Mouse (Mus musculus): Measurements from ENCODE around the gene Prcp. TPM values are rescaled to one million over a fixed set of nuclear protein-coding genes. Genes with fewer than 3 reads are reported as not detected.

Gene Prcp
- 20.3 and 26.9 TPM in 2 replicates for total RNA-seq (2021)
- long read RNA-seq, experiment 1, transcript Prcp-201 (9 exons, 2,967 nt) = major isoform, 21 of 23 reads
- long read RNA-seq, experiment 1, partial matches to known transcripts = 0 of 23 reads
- long read RNA-seq, experiment 1, other reads (novel, unspliced or antisense) = 1 of 23 reads
- long read RNA-seq, experiment 2, transcript Prcp-201 (9 exons, 2,967 nt) = major isoform, 8 of 13 reads
- long read RNA-seq, experiment 2, partial matches to known transcripts = 2 of 13 reads
- long read RNA-seq, experiment 2, other reads (novel, unspliced or antisense) = 3 of 13 reads

DNA sequence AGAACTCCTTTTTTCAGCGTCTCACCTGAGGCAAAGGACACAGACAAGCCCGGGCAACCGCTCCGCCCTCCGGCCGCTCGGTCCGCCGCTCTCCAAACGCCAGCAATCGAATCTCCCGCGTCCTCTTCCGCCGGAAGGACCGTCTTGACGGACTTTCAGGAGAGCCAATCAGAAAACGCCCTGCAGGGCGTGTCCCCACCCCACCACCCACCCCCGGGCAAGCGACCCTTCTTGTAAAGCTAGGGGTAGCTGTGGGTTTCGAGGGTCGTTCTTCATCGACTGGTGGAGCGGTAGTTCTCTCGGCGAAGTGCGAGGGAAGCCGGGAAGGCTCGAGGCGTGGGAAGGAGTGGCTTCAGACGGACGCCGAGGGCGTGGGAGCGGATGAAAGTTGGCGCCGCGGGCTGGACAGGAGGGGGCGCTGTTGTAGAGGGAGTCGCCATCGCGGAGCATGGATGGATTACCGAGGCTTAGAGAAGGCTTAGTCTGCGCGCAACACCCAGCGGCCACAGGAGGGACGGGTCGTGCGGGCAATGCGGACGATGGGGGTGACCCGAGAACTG is at the start of gene Prcp, which contains the start of gene Ddias:
TSS of gene Prcp (plus strand) at position 355 of the 560 bp plus-strand sequence.
TSS of gene Ddias (minus strand) at position 132 of the 560 bp plus-strand sequence.
- peak; percentile 97 for DNase-seq

DNA sequence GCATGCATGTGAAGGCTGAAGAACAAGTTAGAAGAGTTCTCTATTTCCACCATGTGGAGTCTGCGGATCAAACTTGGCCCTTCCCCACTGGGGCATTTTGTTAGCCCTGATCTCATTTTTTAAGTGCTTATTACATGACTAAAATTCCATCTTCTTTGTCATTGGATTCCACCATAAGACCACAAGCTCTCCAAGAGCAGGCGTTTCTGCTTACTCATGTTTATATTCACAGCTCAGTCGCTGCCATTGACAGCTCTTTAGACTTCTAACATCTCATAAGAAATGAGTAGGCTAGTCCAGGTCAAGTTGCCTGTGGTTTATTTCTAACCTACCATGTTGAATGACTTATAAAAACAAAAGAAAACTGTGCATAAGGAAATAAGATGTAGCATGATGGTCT is 48.0 kb upstream of the Prcp start:
- DNase-seq = no peak

DNA sequence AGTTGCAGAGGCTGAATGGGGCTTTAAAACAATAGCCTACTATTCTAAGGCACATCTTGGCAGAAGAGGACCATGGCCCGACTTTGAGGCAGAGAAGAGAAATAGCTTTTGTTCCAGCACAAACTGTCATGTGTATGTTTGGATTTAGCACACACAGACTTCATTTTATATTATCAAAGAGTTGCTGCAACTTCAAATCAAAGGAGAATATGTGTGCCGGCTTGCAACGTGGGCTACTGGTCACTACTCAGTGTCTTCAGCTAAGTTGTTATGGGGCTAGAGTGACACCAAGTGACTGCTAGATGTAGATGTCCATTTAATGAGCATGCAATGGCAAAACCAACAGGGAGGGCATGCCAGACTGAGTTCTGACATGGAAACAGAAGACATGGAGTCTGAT is 46.3 kb upstream of the Prcp start:
- DNase-seq = no peak

DNA sequence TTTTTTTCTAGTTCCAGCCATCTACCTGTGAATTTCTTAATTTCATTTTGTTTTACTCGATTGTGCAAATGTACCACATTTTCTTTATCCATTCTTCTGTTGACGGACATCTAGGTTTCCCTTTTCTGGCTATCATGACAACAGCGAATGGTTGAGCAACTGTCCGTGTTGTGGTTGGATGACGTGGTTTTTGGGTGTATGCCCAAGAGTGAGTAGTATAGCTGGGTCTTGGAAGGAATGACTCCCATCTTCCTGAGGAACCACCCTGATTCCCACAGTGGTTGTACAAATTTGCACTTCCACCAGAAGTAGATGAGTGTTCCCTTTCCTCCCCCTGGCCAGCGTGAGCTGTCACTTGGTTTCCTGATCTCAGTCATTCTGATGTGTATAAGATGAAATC is 41.9 kb upstream of the Prcp start:
- DNase-seq = no peak

DNA sequence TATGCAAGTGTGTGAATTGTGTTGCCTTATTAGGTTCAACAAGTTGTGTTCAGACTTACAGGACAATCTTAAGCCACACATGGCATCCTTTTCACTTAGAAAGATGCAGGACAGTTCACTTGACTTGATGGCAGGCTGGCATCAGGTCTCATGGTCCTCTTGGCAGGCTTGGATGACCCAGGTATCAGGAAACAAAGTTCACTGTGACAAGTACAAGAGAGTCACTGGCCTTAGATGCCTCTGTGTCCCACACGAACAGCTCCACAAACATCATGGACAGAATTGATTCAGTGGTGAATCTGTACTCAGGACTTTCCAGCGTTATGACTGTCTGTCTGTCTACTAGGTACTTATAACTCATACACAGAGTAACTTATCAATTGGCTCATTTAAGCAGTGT is 39.9 kb upstream of the Prcp start:
- no peak for DNase-seq

DNA sequence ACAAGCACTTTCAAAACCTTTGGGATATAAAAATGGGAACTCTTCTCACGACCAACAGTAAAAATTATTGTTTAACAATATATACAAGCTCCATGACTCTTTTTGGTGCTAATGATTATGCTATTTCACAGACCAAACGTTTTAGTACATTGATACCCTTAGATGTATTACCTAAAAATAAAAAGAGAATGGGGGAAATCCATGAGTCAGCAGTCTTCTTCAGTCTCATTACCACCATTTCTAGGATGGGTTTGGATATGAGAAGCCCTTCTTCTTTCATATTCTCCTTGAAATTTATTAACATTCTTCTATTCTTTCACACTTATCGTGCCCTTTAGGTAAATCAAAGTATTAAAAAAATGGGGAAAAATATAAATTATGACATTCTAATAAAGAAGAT is 37.8 kb upstream of the Prcp start:
- DNase-seq = no peak

DNA sequence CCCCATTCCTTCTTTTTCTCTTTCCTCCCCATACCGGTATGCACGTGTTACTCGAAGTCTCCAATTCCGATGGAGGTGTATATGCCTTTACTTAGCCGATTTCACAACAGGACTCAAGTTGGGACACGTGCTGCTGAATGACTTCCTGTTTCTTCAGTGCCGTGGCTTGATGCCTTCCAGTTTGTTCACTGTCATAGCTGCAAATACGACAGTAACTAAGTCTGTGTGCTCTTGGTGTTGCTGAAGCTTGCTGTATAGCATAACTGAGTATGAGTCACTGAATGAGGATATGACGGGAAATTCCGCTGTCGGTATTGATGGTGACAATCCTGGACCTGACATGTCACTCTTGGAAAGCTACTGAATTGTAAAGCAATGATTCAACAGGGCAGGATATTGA is 37.0 kb upstream of the Prcp start:
- no peak for DNase-seq

DNA sequence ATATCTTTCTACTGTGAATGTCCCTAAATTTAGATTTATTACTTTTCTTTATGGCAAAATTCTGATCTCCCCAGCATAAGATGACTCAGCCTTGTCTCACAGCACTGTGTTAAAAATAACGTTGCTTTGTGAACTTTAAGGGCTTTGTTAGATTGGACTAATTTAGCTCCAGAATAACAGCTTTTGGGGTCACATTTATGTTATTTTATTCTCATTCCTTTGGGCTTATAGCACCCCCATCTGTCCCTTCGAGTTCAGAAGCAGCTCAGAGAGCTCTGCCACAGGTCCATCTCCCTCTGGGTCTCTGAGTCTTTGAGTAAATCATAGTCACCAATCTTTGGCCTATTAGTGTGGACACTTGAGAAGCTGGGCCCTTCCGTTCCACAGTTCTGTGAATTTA is 36.4 kb upstream of the Prcp start:
- DNase-seq = no peak

DNA sequence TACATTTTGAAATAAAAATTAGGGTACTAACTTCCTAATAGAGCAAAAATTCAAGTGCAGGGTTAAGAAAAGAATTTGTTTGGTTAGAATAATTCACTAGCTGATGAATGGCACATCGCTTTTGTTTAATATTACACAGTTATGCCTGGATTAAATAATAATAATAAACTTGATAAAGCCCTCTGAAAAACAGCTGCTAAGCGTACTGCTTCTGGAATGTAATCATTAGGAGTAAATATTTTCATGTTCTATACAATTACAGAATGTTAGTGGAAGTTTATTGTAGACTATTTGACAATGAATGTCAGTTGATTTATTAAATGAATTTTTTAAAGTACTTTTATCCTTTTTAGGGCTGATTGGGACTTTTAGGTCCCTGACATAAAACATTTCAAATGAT is 32.0 kb upstream of the Prcp start:
- no peak for DNase-seq

DNA sequence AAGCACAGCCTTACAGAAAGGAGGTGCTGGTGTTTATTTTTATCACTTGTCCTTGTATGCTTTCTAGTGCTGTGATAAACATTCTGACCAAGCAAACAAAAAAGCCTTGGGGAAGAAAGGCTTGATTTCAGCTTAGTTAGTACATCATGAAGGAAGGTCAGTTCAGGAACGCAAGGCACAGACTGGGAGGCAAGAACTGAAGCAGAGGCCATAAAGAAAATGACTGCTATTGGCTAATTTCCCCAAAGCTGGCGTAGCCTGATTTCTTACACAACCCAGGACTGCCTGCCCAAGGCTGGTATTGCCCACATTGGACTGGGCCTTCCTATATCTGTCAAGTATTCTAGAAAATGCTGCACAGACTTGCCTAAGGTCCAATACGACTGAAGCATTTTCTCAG is 26.0 kb upstream of the Prcp start:
- peak; percentile 23 for DNase-seq

DNA sequence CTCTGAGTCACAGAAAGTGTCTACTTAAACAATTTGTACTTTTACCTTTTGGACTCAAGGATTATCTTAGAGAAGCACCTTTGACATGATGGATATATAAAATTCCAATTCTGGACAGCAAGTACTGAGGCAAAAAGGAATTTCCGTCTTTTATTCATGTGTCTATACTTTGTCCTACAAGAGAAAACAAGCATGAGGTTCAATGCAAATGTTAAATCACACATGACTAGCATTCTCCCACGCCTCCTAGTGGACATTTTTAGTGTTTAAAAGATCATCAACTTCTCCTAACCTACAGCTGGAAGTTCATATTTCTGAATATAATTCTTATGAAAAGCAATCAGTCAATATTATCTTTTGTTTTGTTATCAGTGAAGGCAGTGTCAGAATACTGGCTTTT is 7.7 kb upstream of the Prcp start:
- no peak for DNase-seq

DNA sequence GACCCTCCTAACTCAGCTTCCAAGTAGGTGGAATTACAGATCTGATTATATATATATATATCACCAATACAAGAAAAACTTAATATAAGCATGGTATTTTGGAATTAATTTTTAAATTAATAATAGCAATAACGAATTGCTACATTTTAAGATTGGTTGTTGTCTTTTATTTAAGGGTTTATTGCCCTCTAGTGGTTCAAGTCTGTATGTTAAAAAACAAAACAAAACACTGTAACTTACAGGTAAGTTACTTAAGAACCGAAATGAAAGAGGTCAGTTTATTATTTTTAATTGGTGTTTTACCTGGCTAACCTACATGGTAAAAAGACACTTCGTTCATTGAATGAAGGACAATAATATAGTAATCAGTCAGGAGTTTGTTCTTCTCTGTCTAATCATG is 4.1 kb upstream of the Prcp start:
- DNase-seq = no peak

DNA sequence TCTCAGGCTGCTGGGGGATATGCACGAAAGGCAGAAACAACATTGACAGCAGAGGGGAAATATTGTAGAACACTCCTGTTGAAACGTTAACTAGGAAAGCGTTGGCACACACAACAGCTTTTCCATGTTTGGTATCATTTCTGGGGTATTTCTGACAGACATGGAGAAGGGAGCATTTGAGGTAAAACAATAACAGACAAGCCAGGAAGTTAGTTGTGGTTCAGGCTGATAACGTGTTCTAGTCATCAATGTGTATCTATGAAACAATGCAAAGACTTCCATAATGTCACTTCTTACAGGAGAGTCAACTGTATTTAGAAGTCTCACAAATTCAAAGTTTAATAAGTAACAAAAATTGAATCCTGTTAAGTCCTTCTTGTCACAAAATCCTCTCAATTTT is 2.7 kb upstream of the Prcp start:
- DNase-seq = no peak

DNA sequence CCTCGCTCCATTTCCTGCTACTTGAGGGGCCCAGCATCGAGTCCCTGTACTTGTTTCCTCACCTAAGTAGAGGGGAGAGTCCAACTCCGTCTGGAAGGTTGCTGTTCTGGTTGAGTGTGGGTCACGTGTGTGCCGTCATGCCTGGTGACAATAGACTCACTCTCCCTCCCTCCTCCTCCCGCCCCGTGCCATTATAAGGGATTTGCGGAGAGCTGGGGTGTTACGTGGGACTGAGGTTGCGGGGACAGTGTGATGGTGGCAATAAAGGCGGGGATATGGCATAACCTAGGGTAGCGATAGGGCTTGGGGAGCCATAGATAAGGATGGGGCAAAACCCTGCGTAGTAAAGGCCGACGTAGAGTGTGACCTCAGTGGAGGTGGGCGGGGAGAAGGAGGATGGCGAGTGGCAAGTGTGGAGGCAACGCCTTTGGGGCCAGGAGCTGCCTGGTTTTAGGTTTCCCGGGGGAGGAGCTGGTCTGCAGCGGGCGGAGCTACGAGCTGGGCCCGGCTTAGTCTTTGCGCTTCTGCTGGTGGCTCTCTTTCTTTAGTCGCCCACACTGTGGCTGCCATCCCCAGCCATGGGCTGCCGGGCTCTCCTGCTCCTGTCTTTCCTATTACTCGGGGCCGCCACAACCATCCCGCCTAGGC is 615 bp downstream of the Prcp start:
- DNase-seq = peak; percentile 91

DNA sequence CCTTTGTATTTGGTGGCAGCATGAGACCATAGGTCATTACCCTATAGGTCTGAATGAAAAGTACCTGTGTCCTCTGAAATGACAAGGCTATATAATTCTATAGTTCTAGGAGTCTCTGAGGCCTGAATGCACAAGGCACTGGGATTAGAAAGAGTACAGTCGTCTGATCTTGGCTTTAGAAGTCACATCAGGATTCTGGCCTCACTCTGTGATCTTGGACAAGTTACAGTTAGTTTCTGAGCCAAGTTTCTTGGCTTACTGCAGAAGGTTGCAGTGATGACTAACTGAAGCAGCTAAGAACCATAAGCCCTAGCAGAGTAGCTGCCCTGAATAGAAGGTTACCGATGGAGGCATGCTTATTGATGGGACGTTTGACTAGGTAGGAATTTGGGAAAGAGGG is 1.8 kb downstream of the Prcp start:
- peak; percentile 21 for DNase-seq

DNA sequence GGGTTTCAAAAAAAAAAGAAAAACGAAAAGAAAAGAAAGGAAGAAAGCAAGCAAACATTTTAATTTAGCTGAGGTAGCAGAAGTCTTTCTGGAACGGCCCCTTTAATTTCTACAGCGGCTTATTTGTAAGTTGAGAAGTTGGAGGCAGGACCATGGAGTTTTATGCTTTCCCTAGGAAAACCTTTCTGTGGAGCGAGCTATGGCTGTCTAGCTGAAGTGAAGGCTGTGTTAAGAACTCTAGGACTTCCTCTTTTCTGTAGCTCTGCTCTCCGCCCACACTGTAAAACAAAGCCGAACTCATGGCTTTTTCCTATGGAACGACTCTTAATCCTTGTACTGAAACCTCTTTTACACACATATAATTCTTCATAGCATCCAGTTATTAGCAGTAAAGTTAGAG is 2.3 kb downstream of the Prcp start:
- no peak for DNase-seq

DNA sequence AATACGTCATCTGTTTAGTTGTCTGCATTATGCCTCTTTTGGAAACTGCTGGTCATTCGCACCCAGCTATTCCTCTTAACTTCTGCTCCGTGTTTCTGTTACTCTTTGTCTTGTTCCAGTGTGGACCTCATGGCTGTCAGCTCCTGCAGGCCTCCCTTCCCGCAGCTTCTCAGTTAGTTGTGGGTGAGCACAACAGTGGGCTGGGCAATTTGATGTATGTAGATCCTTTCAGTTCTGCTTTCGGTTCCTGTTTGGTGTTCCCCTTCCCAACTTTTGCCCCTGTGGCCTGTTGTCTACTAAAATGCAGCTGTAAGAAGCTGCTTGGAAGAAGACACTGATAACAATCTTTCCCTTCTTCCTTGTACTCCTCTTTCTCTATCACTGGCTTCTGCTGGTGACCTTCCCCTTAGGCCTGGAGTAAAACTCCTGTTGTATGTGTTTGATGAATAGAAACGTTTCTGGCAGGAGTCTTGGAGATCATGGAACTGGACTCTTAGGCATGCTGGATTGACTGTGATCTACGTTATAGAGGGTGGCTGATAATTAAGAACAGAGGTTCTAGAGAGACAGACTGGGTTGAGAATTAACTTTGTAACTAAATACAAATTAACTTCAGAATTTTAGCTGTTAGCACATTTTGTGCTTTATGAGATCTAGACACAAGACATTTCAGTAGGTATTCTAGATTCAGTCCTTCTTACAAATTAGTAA is 4.5 kb downstream of the Prcp start:
- no peak for DNase-seq

DNA sequence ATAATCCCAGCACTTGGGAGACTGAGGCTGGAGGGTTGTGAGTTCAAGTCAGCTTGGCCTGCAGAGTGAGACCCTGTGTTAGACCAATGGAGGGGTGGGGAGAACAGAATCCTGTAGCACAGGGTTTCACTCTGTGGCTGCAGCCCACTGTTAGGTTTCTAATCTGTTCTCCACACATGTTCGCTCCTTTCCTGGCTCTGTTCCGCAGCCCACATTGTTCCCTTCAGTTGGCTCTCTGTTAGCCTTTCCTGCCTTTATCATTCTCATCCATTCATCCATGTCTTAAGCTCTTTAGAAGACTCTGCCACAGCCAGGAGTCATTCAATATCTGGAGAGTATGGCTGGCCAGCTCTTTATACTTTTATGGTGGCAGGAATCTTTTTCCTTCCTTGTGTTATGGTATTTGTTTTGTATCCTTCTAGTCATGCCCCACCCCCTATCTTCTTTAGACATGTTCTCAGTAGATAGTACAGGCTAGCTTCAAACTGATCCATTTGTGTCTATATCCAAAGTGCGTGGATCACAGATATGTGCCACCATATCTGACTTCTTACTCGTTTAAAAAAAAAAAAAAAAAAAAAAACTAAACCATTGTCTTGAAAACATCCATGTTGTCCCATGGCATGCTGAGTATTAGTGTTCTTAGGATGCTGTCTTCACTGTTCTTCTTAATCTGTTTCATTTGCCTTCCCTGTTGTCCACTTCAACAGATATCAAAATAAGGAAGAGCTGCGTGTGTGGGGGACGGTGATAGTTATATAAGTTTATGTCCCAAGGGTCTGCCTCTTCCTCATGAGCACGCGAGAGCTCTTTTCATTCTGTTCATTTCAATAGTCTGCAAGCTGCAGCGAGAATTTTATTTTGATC is 9.8 kb downstream of the Prcp start:
- no peak for DNase-seq

DNA sequence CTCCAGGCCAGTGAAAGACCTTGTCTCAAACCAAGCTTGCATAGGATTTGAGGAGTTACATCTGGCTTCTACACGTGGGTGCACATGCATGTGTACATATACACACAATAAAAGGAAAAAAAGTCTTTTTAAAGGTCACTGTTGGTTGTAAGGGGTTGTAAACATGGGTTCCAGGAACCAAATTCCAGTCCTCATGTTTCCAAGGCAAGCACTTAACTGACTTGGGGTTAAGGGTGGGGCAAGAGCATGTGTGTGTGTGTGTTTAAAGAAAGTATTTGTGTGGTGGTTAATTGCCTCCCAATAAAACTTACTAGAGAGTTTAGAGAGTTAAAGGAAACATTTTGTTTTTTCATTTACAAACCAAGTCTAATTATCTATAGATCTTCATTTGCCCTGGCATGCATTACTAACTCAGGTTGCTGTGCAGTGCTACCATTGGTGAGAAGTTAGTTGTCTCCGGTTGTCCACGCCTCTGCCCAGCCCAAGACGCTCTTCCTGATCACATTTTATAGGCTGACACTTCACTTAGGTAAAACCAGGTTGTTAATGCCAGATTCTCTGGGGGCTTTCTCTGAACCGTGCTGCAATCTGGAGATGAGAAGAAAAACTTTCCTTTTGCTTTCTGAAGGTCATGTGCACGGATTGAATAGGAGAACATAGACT is 10.9 kb downstream of the Prcp start:
- DNase-seq = no peak

DNA sequence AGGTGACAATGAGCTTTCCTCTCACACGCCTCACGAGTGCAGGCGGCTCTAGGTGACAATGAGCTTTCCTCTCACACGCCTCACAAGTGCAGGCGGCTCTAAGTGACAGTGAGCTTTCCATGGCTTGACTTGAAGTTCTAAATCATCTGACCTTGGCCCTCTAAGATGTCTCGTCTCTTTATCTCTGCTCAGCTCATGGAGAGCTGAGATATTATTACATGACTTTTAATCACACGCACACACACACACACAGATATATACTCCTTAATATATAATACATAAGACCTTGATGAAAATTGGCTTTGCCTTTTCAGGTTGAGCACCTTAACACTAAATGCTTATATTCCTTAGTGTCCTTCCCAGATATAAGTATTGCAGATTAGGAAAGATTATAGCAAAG is 12.5 kb downstream of the Prcp start:
- DNase-seq = no peak

DNA sequence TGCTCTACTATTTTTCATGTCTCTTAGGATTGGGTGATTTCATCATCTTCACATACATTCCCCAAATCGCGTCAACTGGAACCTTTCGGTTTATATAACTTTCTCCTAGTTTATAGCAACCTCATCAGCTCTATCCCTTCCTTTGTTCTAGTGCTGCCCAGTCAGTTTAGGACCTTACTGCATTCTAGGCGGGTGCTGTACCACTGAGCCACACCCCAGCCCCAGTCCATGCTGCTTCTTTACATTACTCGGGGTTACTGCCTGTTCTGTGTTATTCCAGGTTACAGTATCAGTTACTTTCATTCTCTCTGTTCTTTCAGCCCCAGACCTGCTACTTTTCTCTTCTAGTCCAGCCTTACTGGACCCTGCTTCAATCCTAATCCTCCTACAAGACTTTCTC is 13.0 kb downstream of the Prcp start:
- no peak for DNase-seq

DNA sequence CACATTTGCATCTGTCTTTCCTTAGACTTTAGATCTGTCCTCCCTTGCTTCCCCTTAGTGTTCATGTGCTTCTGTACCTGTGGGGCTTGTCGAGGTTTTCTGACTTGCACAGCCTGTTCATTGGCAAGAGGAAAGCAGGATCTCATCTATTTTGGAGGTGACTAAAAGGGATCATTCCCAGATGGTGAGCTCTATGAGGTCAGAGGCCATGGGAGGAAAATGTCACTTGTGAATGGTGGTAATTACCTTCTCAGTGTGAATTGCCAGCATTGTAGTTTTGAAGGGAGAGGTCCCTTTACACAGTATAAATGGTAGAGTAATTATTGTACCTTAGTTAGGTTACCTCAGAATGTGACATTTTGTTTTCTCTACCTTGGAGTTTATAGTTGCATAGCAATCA is 15.9 kb downstream of the Prcp start:
- DNase-seq = no peak

Measured in adrenal gland, postnatal 14 days (tissue).